Mouse (Mus musculus) heart, embryonic 13.5 days (tissue): ENCODE data around the gene Negr1. TPM values are rescaled to one million over a fixed set of nuclear protein-coding genes. Genes with fewer than 3 reads are reported as not detected.

ENCODE experiments used
- ATAC-seq: fragments of 200-750 bp; cut with Nextera tagmentation; 2 replicates; pipeline ENCODE4 v1.8.0; 2017; ENCODE audit warnings: moderate TSS enrichment; ENCODE audit not compliant: insufficient number of reproducible peaks, low FRiP score, low TSS enrichment; ENCODE audit errors: extremely low read depth
- H3K27ac ChIP-seq: fragments of 300-500 bp; sonication (generic); replicated peaks from 2 replicates; pipeline ENCODE4 v1.5.1; 2015; ENCODE audit warnings: moderate library complexity, mild to moderate bottlenecking, inconsistent platforms
- H3K27me3 ChIP-seq: fragments of 300-500 bp; sonication (generic); replicated peaks from 2 replicates; pipeline ENCODE4 v1.6.1; 2015; ENCODE audit warnings: mild to moderate bottlenecking, inconsistent platforms
- H3K36me3 ChIP-seq: fragments of 300-500 bp; sonication (generic); 2 replicates; pipeline ENCODE4 v1.6.1; 2015; ENCODE audit warnings: mild to moderate bottlenecking, inconsistent platforms
- H3K4me1 ChIP-seq: fragments of 300-500 bp; sonication (generic); 2 replicates; pipeline ENCODE4 v1.6.1; 2015; ENCODE audit warnings: inconsistent platforms
- H3K4me2 ChIP-seq: fragments of 300-500 bp; sonication (generic); 2 replicates; pipeline ENCODE4 v1.6.1; 2015; ENCODE audit warnings: inconsistent platforms, mild to moderate bottlenecking, moderate library complexity
- H3K4me3 ChIP-seq: fragments of 300-500 bp; sonication (generic); 2 replicates; pipeline ENCODE4 v1.5.1; 2015; ENCODE audit warnings: moderate library complexity, mild to moderate bottlenecking, inconsistent platforms
- H3K9ac ChIP-seq: fragments of 300-500 bp; sonication (generic); 2 replicates; pipeline ENCODE4 v1.6.1; 2015; ENCODE audit warnings: inconsistent platforms, mild to moderate bottlenecking, moderate library complexity
- H3K9me3 ChIP-seq: fragments of 300-500 bp; sonication (generic); 2 replicates; pipeline ENCODE4 v1.6.1; 2016; ENCODE audit warnings: inconsistent platforms
- WGBS: fragments of 180-500 bp; shearing (Covaris S2); methylation state at CpG from one replicate; pipeline ENCODE4 v1.1.7; 2015; ENCODE audit warnings: mixed read lengths; 5-methylcytosine and 5-hydroxymethylcytosine counted together
- polyA plus RNA-seq: library from polyadenylated mRNA; unstranded; fragments of >200 nt; fragmentation: Nextera tagmentation; extraction: Ambion mirVana; gene quantifications from 2 replicates; pipeline ENCODE4 v1.2.1, GENCODE M21; 2015

Negr1 gene
- polyA plus RNA-seq, 1 experiment from 2014 or later, result 1.7 TPM

DNA sequence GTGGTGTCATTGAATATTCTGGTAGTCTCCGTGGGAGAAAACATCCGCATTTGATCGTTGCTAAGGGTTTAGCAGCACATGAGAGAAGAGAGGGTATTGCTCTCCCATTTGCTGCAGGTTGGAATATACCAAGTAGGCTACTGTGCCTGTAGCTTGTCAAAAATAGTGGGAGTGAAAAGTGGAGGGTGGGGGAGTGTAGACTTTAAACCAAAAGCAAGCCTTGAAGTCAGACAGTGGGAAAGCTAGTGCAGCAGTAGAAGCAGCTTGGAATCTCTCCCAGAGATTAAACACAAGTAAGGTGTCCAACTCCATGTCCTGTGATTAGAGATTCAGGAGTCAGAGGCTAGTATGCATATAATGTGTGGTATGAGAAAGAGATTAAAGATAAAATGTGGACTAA, 248.2 kb downstream of the Negr1 start:
- no peak for ATAC-seq
- H3K9ac ChIP-seq, result no peak overlapping the region
- 79% methylated on average over 3 of the region's 3 CpGs for WGBS
- no peaks in the 10 kb centered on the region for H3K9me3 ChIP-seq
- H3K4me2 ChIP-seq, result no peak overlapping the region
- no peak overlapping the region for H3K4me3 ChIP-seq
- H3K27ac ChIP-seq, result no peak overlapping the region
- no peaks in the 10 kb centered on the region for H3K36me3 ChIP-seq
- H3K4me1 ChIP-seq, result 0 out of 2 replicates have a peak, but pooled peaks cover 9% of the 10 kb centered on the region
- H3K27me3 ChIP-seq, result no peaks in the 10 kb centered on the region

DNA sequence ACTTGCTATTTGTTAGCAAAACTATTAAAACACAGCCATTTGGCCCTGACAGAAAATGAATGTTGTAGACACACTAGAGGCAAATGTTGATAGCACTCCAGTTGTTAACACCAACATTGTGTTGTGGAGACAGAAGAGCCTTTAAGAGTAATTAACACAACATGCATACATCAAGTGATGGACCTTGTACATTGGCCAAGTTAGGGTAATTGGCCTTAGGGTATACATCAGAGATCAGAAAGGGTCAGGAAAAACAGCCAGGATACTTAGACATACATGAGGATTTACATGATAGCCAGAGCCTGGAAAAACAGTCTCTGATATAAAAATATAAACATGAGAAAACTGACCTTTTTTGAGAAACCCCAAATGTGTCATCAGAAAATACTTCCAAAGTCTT, 255.3 kb downstream of the Negr1 start:
- 0 out of 2 replicates have a peak, but pooled peaks cover under 1% of the 10 kb centered on the region for H3K4me1 ChIP-seq
- H3K9me3 ChIP-seq, result no peaks in the 10 kb centered on the region
- no peaks in the 10 kb centered on the region for H3K27me3 ChIP-seq
- H3K36me3 ChIP-seq, result no peaks in the 10 kb centered on the region
- no peak overlapping the region for H3K9ac ChIP-seq
- no peak overlapping the region for H3K4me2 ChIP-seq
- no peak overlapping the region for H3K27ac ChIP-seq
- no peak overlapping the region for H3K4me3 ChIP-seq
- no peak for ATAC-seq

DNA sequence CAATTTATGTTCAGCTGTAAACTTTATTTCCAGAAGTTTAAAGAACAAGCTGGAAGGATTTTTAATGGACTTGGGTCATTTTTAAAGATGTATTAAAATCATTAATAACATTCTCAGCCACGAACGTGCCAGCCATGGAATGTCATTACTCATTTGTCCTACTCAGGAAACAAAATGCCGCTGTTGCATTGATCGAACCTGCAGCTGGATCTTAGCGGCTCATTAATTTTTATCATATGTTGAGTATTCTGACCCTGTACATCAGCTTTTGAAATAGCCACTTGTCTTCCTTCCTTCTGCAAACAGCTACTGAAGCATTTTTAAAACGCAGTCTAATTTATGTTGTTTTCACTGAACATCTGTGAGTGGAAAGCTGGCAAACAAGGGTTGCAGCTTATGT, 255.9 kb downstream of the Negr1 start:
- Histone ChIP-seq H3K27ac (no peak overlapping the region), H3K36me3 (no peaks in the 10 kb centered on the region), H3K27me3 (no peaks in the 10 kb centered on the region), H3K4me2 (no peak overlapping the region), H3K9me3 (no peaks in the 10 kb centered on the region), H3K9ac (no peak overlapping the region), H3K4me3 (no peak overlapping the region), H3K4me1 (no peaks in the 10 kb centered on the region)
- 81% methylated on average over 6 of the region's 6 CpGs for WGBS
- ATAC-seq, result no peak

DNA sequence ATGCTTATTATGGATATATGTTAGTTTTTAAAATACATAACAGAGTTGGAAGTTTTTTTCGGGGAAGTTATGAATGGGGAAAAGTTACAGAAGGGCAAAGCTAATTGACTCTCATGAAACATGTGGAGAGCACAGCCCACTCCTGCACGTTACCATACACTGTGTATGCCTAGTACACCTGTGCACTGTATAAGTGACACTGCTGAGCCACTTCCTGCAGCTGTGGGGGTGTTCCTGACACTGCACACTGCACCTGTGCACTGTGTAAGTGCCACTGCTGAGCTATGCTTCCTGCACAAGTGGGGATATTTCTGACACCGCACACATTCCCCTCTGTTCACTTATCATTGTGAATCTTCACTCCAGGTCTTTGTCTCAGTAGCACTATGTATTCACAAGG, 261.4 kb downstream of the Negr1 start:
- Histone ChIP-seq H3K4me2 (no peak overlapping the region), H3K27ac (no peak overlapping the region), H3K36me3 (no peaks in the 10 kb centered on the region), H3K27me3 (no peaks in the 10 kb centered on the region), H3K9me3 (no peaks in the 10 kb centered on the region), H3K4me1 (no peaks in the 10 kb centered on the region), H3K4me3 (no peak overlapping the region), H3K9ac (no peak overlapping the region)
- ATAC-seq, result no peak
- 65% methylated on average over 3 of the region's 3 CpGs for WGBS

DNA sequence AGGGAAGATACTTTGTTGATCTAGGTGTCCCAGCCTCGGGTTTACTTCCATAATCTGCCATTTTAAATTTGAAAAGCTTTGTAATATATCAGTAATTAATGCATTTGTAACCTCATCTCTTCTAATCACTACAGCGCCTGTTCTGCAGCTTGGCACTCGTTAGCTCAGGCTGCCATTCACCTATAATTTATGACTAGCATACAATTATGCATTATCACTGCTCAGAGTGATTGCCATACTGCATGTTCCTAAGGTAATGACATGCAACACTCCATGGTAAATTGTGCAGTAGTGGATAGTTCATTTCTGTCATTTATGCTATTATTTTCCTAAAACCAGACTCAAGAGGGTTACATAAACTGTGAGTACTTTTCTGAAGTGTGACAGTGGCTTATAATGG, 272.3 kb downstream of the Negr1 start:
- 63% methylated on average over 3 of the region's 3 CpGs for WGBS
- Histone ChIP-seq H3K9me3 (no peaks in the 10 kb centered on the region), H3K4me3 (no peak overlapping the region), H3K36me3 (no peaks in the 10 kb centered on the region), H3K9ac (no peak overlapping the region), H3K4me2 (no peak overlapping the region), H3K27me3 (no peaks in the 10 kb centered on the region), H3K27ac (no peak overlapping the region), H3K4me1 (no peaks in the 10 kb centered on the region)
- ATAC-seq, result no peak

DNA sequence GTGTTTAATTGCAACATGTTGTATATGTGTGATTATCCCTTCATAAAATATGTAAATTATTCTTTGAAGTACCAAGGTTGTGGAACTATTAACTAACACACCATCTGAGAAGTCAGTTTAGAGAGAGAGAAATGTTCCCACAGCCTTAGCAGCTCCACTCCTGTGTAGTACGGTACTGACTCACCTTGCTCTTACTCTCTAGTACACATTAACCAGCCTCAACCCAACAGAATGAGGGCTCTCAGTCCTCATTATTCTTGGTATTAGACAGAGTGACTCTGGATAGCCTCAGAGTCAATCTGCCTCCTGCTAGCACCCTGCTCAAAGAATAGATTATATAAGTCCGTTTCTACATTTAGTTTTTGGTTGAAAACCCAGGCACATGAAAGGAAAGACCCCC, 277.0 kb downstream of the Negr1 start:
- WGBS, result 64% methylated on average over 2 of the region's 2 CpGs
- Histone ChIP-seq H3K9me3 (no peaks in the 10 kb centered on the region), H3K4me2 (no peak overlapping the region), H3K36me3 (no peaks in the 10 kb centered on the region), H3K4me3 (no peak overlapping the region), H3K9ac (no peak overlapping the region), H3K27me3 (no peaks in the 10 kb centered on the region), H3K4me1 (peaks cover under 1% of the 10 kb centered on the region; the same call in 1 of the 2 replicates), H3K27ac (no peak overlapping the region)
- no peak for ATAC-seq

DNA sequence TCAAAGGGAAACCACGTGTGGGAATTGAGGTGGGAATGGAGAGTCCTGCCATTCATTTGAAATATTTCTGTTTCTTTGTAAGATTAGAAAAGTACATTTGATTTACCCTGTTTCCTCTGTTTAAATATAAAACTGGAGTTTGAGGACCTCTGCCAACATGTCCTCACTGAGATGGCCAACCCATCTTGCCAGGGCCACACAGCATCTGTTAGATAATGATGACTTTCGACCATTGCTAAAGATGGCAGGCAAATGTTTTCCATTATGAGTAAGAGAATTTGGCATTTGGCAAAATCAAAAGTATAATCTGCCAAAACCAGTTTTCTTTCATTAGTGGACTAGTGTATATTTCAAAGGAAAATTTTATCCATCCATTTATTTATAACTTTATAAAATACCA, 286.8 kb downstream of the Negr1 start:
- Histone ChIP-seq H3K9me3 (no peaks in the 10 kb centered on the region), H3K36me3 (no peaks in the 10 kb centered on the region), H3K27ac (no peak overlapping the region), H3K4me1 (peaks cover 12% of the 10 kb centered on the region; the same call in 1 of the 2 replicates), H3K4me3 (no peak overlapping the region), H3K4me2 (no peak overlapping the region), H3K27me3 (no peaks in the 10 kb centered on the region; the same call in 1 of the 2 replicates), H3K9ac (no peak overlapping the region)
- ATAC-seq, result no peak
- 59% methylated on average over 2 of the region's 2 CpGs for WGBS

DNA sequence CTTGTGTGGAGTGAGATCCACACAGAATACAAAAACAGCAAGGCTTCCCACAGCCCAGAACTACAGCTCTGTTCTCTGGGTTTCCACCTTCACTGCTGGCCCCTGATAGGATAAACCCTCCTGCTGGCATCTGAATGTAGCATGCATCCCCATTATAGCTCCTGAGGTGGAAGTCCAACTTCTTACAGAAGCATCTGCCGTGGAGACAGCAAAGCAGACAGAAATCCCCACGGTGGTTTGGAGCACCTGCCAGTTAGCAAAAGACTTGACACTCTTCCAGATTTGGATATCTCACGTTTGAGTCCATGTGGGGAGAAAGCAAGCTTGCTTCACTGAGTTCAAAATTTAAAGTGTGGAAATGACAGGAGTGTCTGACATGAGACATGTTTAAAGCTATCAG, 290.3 kb downstream of the Negr1 start:
- Histone ChIP-seq H3K4me2 (no peak overlapping the region), H3K9me3 (no peaks in the 10 kb centered on the region), H3K4me3 (no peak overlapping the region), H3K27me3 (no peaks in the 10 kb centered on the region; the same call in 1 of the 2 replicates), H3K9ac (no peak overlapping the region), H3K27ac (no peak overlapping the region), H3K36me3 (no peaks in the 10 kb centered on the region), H3K4me1 (0 out of 2 replicates have a peak, but pooled peaks cover 5% of the 10 kb centered on the region)
- WGBS, result 31% methylated on average over 3 of the region's 3 CpGs
- ATAC-seq, result no peak

DNA sequence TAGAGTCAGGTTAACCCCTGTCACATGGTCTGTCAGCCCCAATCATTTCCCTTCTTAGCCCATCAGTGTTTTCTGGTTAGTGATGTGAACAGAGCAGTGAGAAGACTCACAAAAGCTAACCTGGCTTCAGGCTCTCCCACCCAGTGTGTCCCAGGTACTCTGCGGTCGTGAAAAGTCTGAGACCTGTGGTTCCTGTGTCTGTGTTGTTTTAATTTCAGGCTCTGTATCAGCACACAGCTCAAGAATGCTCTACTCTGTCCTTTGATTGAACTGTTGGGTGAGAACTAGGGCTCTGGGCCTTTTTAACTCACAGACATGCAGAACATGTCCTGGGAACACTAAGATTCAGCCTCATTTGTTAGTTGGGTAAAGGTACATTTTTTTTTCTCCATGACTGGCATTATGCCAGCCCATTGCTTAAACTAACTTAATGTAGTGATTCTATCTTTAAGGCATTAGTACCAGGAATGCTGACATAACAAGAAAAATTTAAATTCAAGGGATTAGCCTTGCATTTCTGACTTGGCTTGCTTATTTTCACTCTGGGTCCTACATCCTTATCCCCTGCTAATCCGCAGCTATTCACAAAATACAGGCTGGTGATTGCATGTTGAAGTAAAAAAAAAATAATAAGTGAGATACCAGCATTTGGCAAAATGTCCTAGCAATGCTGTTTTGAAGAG, 308.8 kb downstream of the Negr1 start:
- H3K36me3 ChIP-seq, result no peaks in the 10 kb centered on the region
- no peak overlapping the region for H3K9ac ChIP-seq
- no peaks in the 10 kb centered on the region for H3K9me3 ChIP-seq
- ATAC-seq, result no peak
- peaks cover 7% of the 10 kb centered on the region; the same call in 1 of the 2 replicates for H3K4me1 ChIP-seq
- WGBS, result 57% methylated on average over 3 of the region's 3 CpGs
- no peaks in the 10 kb centered on the region for H3K27me3 ChIP-seq
- no peak overlapping the region for H3K27ac ChIP-seq
- no peak overlapping the region for H3K4me3 ChIP-seq
- no peak overlapping the region for H3K4me2 ChIP-seq

DNA sequence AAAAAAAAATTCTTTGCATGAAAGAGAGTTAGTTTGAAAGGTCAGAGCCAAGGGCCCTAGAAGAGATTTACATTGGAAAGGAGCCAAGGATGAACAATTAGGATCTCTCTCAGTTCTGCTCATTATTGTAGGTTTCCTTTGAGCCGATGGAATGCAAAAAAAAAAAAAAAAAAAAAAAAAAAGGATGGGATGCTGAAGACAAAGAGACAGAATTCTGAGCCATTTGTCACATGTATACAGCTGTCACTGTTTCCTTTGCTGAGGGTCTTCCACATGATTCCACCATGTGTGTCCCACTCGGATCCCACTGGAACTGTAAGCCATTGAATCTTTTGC, 309.3 kb downstream of the Negr1 start:
- no peak overlapping the region for H3K9ac ChIP-seq
- no peak overlapping the region for H3K27ac ChIP-seq
- no peaks in the 10 kb centered on the region for H3K36me3 ChIP-seq
- ATAC-seq, result no peak
- H3K4me2 ChIP-seq, result no peak overlapping the region
- 40% methylated on average over 2 of the region's 2 CpGs for WGBS
- 0 out of 2 replicates have a peak, but pooled peaks cover 7% of the 10 kb centered on the region for H3K4me1 ChIP-seq
- no peak overlapping the region for H3K4me3 ChIP-seq
- H3K27me3 ChIP-seq, result no peaks in the 10 kb centered on the region
- H3K9me3 ChIP-seq, result no peaks in the 10 kb centered on the region

DNA sequence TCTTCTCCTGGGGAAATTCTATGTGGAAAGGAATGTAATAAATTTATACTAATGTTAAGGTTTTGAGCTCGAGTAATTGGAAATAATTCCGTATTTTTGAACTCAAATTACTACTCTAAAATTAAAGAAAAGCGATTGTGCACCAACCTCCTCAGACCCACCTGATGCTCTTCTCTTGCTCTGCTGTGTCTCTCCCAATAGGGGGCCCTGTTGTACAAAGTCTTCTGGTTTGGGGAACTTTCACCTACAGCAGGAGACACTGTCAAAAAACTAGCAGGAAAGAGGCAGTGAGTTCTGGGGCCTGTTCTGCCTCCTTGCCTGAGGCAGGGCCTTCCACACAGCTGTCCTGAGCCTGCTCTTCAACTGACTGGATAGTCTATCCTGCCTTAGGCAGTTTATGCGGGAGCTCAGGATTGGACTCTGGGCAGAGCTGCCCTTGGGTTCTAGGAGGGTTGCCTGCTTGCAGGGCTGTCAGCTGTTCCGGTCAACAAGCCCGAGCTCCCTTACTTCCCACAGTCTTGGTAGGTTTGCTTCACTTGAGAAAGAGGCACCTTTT, 310.1 kb downstream of the Negr1 start:
- H3K27ac ChIP-seq, result no peak overlapping the region
- H3K27me3 ChIP-seq, result no peaks in the 10 kb centered on the region
- no peak for ATAC-seq
- no peaks in the 10 kb centered on the region for H3K36me3 ChIP-seq
- 0 out of 2 replicates have a peak, but pooled peaks cover 7% of the 10 kb centered on the region for H3K4me1 ChIP-seq
- H3K9ac ChIP-seq, result no peak overlapping the region
- no peak overlapping the region for H3K4me2 ChIP-seq
- no peaks in the 10 kb centered on the region for H3K9me3 ChIP-seq
- H3K4me3 ChIP-seq, result no peak overlapping the region
- WGBS, result 65% methylated on average over 6 of the region's 6 CpGs

DNA sequence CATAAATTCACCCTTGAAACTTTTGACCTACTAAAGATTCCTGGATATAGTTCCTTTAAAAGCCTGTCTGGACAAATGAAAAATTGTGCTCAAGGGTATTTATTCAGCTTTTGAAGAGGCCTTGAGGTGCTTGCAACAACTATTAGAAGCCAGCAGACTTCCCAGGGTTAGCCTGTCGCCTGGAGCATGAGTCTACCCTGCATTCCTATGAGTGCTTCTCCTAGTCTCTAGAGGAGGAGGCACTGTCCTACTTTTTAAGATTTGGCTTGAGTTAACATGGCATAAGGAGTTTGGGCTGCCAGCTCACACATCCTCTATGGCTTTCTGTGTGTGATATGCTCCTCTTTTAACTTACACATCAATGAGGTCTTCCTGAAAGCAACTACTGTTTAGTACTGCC, 315.0 kb downstream of the Negr1 start:
- no peak for ATAC-seq
- H3K9me3 ChIP-seq, result no peaks in the 10 kb centered on the region
- no peaks in the 10 kb centered on the region for H3K27me3 ChIP-seq
- no peaks in the 10 kb centered on the region for H3K4me1 ChIP-seq
- no peak overlapping the region for H3K9ac ChIP-seq
- no peak overlapping the region for H3K4me3 ChIP-seq
- no peak overlapping the region for H3K4me2 ChIP-seq
- WGBS, result 65% methylated on average over 1 of the region's 1 CpGs
- no peaks in the 10 kb centered on the region for H3K36me3 ChIP-seq
- H3K27ac ChIP-seq, result no peak overlapping the region
